Mouse (Mus musculus) heart, embryonic 10.5 days (tissue): ENCODE measurements around the gene Sema5a. TPM values are rescaled to one million over a fixed set of nuclear protein-coding genes. Genes with fewer than 3 reads are reported as not detected.

Experiments
- DNase-seq: peaks from one replicate; pipeline ENCODE4 v3.0.0-alpha.2; 2017; ENCODE audit warnings: low spot score
- H3K27ac ChIP-seq: fragments of 300-500 bp; sonication (generic); 2 replicates; pipeline ENCODE4 v1.5.1; 2016; ENCODE audit warnings: mild to moderate bottlenecking
- H3K27me3 ChIP-seq: fragments of 300-500 bp; sonication (generic); 2 replicates; pipeline ENCODE4 v1.6.1; 2016; ENCODE audit warnings: mild to moderate bottlenecking; ENCODE audit not compliant: poor library complexity, insufficient read depth, severe bottlenecking
- H3K36me3 ChIP-seq: fragments of 300-500 bp; sonication (generic); 2 replicates; pipeline ENCODE4 v1.6.1; 2016; ENCODE audit warnings: mild to moderate bottlenecking, moderate library complexity
- H3K4me1 ChIP-seq: fragments of 300-500 bp; sonication (generic); 2 replicates; pipeline ENCODE4 v1.6.1; 2016; ENCODE audit warnings: mild to moderate bottlenecking
- H3K4me3 ChIP-seq: fragments of 300-500 bp; sonication (generic); 2 replicates; pipeline ENCODE4 v1.5.1; 2016; ENCODE audit warnings: mild to moderate bottlenecking, moderate library complexity
- H3K9me3 ChIP-seq: fragments of 300-500 bp; sonication (generic); 2 replicates; pipeline ENCODE4 v1.6.1; 2016; ENCODE audit warnings: mild to moderate bottlenecking, moderate library complexity
- WGBS: fragments of 180-500 bp; shearing (Covaris S2); methylation state at CpG from one replicate; pipeline ENCODE4 v1.1.7; 2016; 5-methylcytosine and 5-hydroxymethylcytosine counted together
- polyA plus RNA-seq: library from polyadenylated mRNA; unstranded; fragments of >200 nt; fragmentation: Nextera tagmentation; extraction: Ambion mirVana; gene quantifications from 2 replicates; pipeline ENCODE4 v1.2.1, GENCODE M21; 2016

Sema5a gene
- polyA plus RNA-seq, 1 experiment from 2014 or later: 6.9 TPM

GRCm38 (mm10) chr15:32718293-32718963 lies 473.8 kb downstream of the Sema5a start:
- Histone ChIP-seq H3K9me3 (no peaks in the 10 kb centered on the region), H3K4me1 (no peaks in the 10 kb centered on the region), H3K36me3 (no peaks in the 10 kb centered on the region), H3K27me3 (no peaks in the 10 kb centered on the region), H3K4me3 (no peak overlapping the region), H3K27ac (no peak overlapping the region)
- WGBS: 39% methylated on average over 4 of the region's 4 CpGs
- no peak for DNase-seq

- Histone ChIP-seq H3K27me3 (no peaks in the 10 kb centered on the region), H3K36me3 (no peaks in the 10 kb centered on the region), H3K4me1 (no peaks in the 10 kb centered on the region), H3K4me3 (no peak overlapping the region), H3K9me3 (no peaks in the 10 kb centered on the region), H3K27ac (no peak overlapping the region)
- DNase-seq: no peak
- 93% methylated on average over 1 of the region's 1 CpGs for WGBS
These were observed 474.3 kb downstream of the Sema5a start for GRCm38 (mm10) chr15:32718964-32719311.

- Histone ChIP-seq H3K4me1 (no peaks in the 10 kb centered on the region), H3K27ac (no peak overlapping the region), H3K36me3 (no peaks in the 10 kb centered on the region), H3K9me3 (no peaks in the 10 kb centered on the region), H3K27me3 (no peaks in the 10 kb centered on the region), H3K4me3 (no peak overlapping the region)
- DNase-seq: peak; percentile 76
- 26% methylated on average over 3 of the region's 3 CpGs for WGBS
These were observed 486.2 kb downstream of the Sema5a start for GRCm38 (mm10) chr15:32730839-32731238.

Other genes starting within 250 kb of the Sema5a start
- gene Tas2r119, start 67.5 kb upstream of the Sema5a start, polyA plus RNA-seq: not detected in 2 replicates